Mouse (Mus musculus): ENCODE results near the gene Tedc2. TPM values are rescaled to one million over a fixed set of nuclear protein-coding genes. Genes with fewer than 3 reads are reported as not detected.

Tedc2 gene
- polyA plus RNA-seq, 1 experiment from 2014 or later = 14.7 TPM

- no peak overlapping the region for H3K4me2 ChIP-seq (replicated peaks)
- no peak overlapping the region for H3K27ac ChIP-seq (replicated peaks)
- H3K4me3 ChIP-seq = no peak overlapping the region
- peaks cover 5% of the 10 kb centered on the region for H3K4me1 ChIP-seq
- ATAC-seq (ENCODE audit: low FRiP score, low read depth) = no peak
- H3K9me3 ChIP-seq = no peaks in the 10 kb centered on the region
- WGBS = 75% methylated on average over 3 of the region's 3 CpGs
- no peaks in the 10 kb centered on the region for H3K36me3 ChIP-seq
- H3K9ac ChIP-seq (replicated peaks) = no peak overlapping the region
- no peaks in the 10 kb centered on the region for H3K27me3 ChIP-seq
Observed at GRCm38 (mm10) chr17:24174259-24174658, 46.4 kb downstream of the Tedc2 start.

GRCm38 (mm10) chr17:24173423-24173822 lies 47.2 kb downstream of the Tedc2 start:
- no peak for ATAC-seq (ENCODE audit: low FRiP score, low read depth)
- Histone ChIP-seq H3K4me1 (peaks cover 7% of the 10 kb centered on the region), H3K27me3 (no peaks in the 10 kb centered on the region), H3K36me3 (no peaks in the 10 kb centered on the region), H3K27ac (replicated peaks) (no peak overlapping the region), H3K9me3 (no peaks in the 10 kb centered on the region), H3K4me2 (replicated peaks) (no peak overlapping the region), H3K9ac (replicated peaks) (no peak overlapping the region), H3K4me3 (no peak overlapping the region)
- under 1% methylated on average over 3 of the region's 3 CpGs for WGBS

GRCm38 (mm10) chr17:24171738-24172137 lies 48.9 kb downstream of the Tedc2 start:
- WGBS = 83% methylated on average over 4 of the region's 4 CpGs
- Histone ChIP-seq H3K36me3 (peaks cover 7% of the 10 kb centered on the region), H3K27me3 (no peaks in the 10 kb centered on the region), H3K27ac (replicated peaks) (no peak overlapping the region), H3K9ac (replicated peaks) (0 out of 2 replicates have a peak overlapping the region, but pooled peaks have one; percentile 11), H3K4me1 (peaks cover 19% of the 10 kb centered on the region), H3K4me2 (replicated peaks) (no peak overlapping the region), H3K9me3 (no peaks in the 10 kb centered on the region), H3K4me3 (no peak overlapping the region)
- ATAC-seq (ENCODE audit: low FRiP score, low read depth) = no peak

- H3K4me3 ChIP-seq = no peak overlapping the region
- WGBS = 84% methylated on average over 5 of the region's 5 CpGs
- no peaks in the 10 kb centered on the region for H3K9me3 ChIP-seq
- no peaks in the 10 kb centered on the region for H3K27me3 ChIP-seq
- H3K9ac ChIP-seq (replicated peaks) = no peak overlapping the region
- ATAC-seq (ENCODE audit: low FRiP score, low read depth) = no peak
- peaks cover 19% of the 10 kb centered on the region for H3K4me1 ChIP-seq
- no peak overlapping the region for H3K27ac ChIP-seq (replicated peaks)
- peaks cover 12% of the 10 kb centered on the region for H3K36me3 ChIP-seq
- no peak overlapping the region for H3K4me2 ChIP-seq (replicated peaks)
Observed at GRCm38 (mm10) chr17:24170729-24171128, 49.9 kb downstream of the Tedc2 start.

GRCm38 (mm10) chr17:24170125-24170524 lies 50.5 kb downstream of the Tedc2 start:
- H3K4me3 ChIP-seq = peak overlapping the region; percentile 95
- no peaks in the 10 kb centered on the region for H3K9me3 ChIP-seq
- ATAC-seq (ENCODE audit: low FRiP score, low read depth) = no peak
- WGBS = 67% methylated on average over 3 of the region's 3 CpGs
- no peak overlapping the region for H3K27ac ChIP-seq (replicated peaks)
- peaks cover 15% of the 10 kb centered on the region for H3K36me3 ChIP-seq
- peak overlapping the region; percentile 94; the same call in 1 of the 2 replicates for H3K9ac ChIP-seq (replicated peaks)
- peaks cover 19% of the 10 kb centered on the region for H3K4me1 ChIP-seq
- H3K4me2 ChIP-seq (replicated peaks) = peak overlapping the region; percentile 89
- no peaks in the 10 kb centered on the region for H3K27me3 ChIP-seq

GRCm38 (mm10) chr17:24169317-24170065 lies 51.2 kb downstream of the Tedc2 start, which contains the start of gene Atp6v0c:
Gene Atp6v0c, minus strand, starts transcription at chr17:24169702.
- ATAC-seq (ENCODE audit: low FRiP score, low read depth) = peak; percentile 87
- Histone ChIP-seq H3K27me3 (no peaks in the 10 kb centered on the region), H3K4me1 (peaks cover 23% of the 10 kb centered on the region), H3K4me2 (replicated peaks) (peak within 1 kb of the TSS; percentile 89), H3K9ac (replicated peaks) (peak within 1 kb of the TSS; percentile 94), H3K36me3 (peaks cover 20% of the 10 kb centered on the region), H3K9me3 (no peaks in the 10 kb centered on the region), H3K27ac (replicated peaks) (peak within 1 kb of the TSS; percentile 97), H3K4me3 (peak within 1 kb of the TSS; percentile 95)
- under 1% methylated on average over 51 of the region's 58 CpGs for WGBS

DNA sequence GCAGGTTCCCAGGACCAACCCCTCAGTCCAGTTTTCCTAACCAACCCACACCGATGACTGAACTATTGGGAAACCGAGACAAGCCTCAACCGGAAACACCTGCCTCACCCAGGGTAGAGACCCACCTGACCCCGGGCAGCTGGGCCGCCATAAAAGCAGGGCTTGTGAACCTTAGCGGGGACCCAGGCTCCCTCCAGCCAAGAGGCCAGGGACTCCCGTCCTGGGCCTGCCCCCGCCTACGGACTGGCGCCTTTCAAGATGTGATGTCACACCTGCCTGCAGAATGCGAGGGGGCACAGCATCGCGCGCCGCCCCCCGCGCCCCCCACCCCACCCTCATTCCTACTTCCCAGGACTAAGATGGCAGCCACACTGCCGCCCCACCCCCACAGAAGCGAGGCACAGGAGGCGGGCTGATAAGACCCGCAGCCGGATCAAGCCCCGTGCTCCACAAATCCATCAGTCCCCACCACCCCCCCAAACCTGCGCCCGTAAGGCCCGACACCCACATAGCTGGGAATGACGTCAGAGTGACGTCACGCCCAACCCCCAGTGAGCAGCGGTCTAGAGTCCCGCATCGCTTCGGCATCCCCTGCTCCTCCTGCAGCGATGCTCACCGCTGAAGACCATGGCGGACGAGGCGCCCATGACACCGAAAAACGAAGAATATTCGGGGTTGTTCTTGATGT lies 51.9 kb downstream of the Tedc2 start:
- no peaks in the 10 kb centered on the region for H3K27me3 ChIP-seq
- H3K4me3 ChIP-seq = peak overlapping the region; percentile 95
- no peaks in the 10 kb centered on the region for H3K9me3 ChIP-seq
- H3K36me3 ChIP-seq = peaks cover 20% of the 10 kb centered on the region
- H3K27ac ChIP-seq (replicated peaks) = peak overlapping the region; percentile 97
- peak; percentile 64 for ATAC-seq (ENCODE audit: low FRiP score, low read depth)
- peaks cover 23% of the 10 kb centered on the region for H3K4me1 ChIP-seq
- under 1% methylated on average over 37 of the region's 41 CpGs for WGBS
- H3K4me2 ChIP-seq (replicated peaks) = peak overlapping the region; percentile 89
- H3K9ac ChIP-seq (replicated peaks) = peak overlapping the region; percentile 94

DNA sequence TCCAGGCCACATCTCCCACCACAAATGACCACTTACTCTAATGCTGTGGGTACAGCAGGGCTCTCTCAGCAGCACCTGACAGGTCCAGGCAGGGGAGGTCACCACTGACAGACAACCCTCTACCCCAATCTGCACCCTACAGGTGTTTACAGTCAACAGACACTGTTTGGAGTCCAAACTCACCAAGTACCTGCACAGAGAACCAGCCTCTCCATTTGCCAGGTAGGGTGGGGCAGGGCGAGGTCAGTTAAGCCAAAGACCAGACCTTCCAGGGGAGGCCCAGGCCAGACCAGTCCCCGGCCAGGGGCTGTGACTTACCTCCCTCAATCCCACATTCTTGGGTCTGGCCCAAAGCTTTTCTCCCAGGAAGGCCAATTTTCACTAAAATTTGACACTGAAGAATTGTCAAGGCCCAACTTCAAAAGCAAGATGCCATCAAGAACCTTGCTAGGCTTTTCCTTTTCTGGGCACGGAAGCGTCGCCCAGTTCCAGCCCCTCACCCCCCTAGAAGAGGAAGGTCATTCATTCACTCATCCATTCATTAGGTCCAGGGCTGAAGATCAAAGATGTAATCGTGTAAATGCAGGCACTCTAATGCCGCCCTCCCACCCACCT lies 52.7 kb downstream of the Tedc2 start:
- Histone ChIP-seq H3K9ac (replicated peaks) (peak overlapping the region; percentile 94), H3K4me1 (peaks cover 25% of the 10 kb centered on the region), H3K36me3 (peaks cover 20% of the 10 kb centered on the region), H3K4me3 (peak overlapping the region; percentile 95), H3K27ac (replicated peaks) (peak overlapping the region; percentile 97), H3K4me2 (replicated peaks) (peak overlapping the region; percentile 89), H3K9me3 (no peaks in the 10 kb centered on the region), H3K27me3 (no peaks in the 10 kb centered on the region)
- 62% methylated on average over 7 of the region's 7 CpGs for whole genome bisulfite sequencing
- no peak for ATAC-seq (ENCODE audit: low FRiP score, low read depth)

GRCm38 (mm10) chr17:24167120-24167519 lies 53.5 kb downstream of the Tedc2 start:
- Histone ChIP-seq H3K27ac (replicated peaks) (no peak overlapping the region), H3K4me3 (peak overlapping the region; percentile 95; the same call in 1 of the 2 replicates), H3K4me2 (replicated peaks) (no peak overlapping the region), H3K9me3 (no peaks in the 10 kb centered on the region), H3K27me3 (no peaks in the 10 kb centered on the region), H3K9ac (replicated peaks) (no peak overlapping the region), H3K36me3 (peaks cover 20% of the 10 kb centered on the region), H3K4me1 (peaks cover 34% of the 10 kb centered on the region)
- ATAC-seq (ENCODE audit: low FRiP score, low read depth) = no peak
- 91% methylated on average over 6 of the region's 6 CpGs for WGBS

Small RNAs within 50 kb of the gene (microRNA-seq; reads per million reads assigned to microRNA genes)
- 4.2 reads per million, percentile 16 among the genes with 10 or more reads in this experiment for gene Mir5134
- 2.8 reads per million, percentile 6 among the genes with 10 or more reads in this experiment for gene Mir6965

Other genes starting within 250 kb of the Tedc2 start
- not detected in 2 replicates for gene Prss30, start 240.3 kb downstream of the Tedc2 start, polyA plus RNA-seq (2016; fragmentation: Nextera tagmentation; extraction: Ambion mirVana)
- gene Prss22, start 222.8 kb downstream of the Tedc2 start, polyA plus RNA-seq (2016; fragmentation: Nextera tagmentation; extraction: Ambion mirVana) = 0.17 TPM in 1 of 2 replicates, not detected in the other
- gene Prss27, start 182.7 kb downstream of the Tedc2 start, polyA plus RNA-seq (2016; fragmentation: Nextera tagmentation; extraction: Ambion mirVana) = 0.19 and 0.37 TPM in 2 replicates
- 86.9 and 92.3 TPM in 2 replicates for gene Kctd5, start 147.4 kb downstream of the Tedc2 start, polyA plus RNA-seq (2016; fragmentation: Nextera tagmentation; extraction: Ambion mirVana)
- 53.5 and 56.2 TPM in 2 replicates for gene Pdpk1, start 69.9 kb downstream of the Tedc2 start, polyA plus RNA-seq (2016; fragmentation: Nextera tagmentation; extraction: Ambion mirVana)
- gene Amdhd2, start 57.1 kb downstream of the Tedc2 start, polyA plus RNA-seq (2016; fragmentation: Nextera tagmentation; extraction: Ambion mirVana) = 31.5 and 32.9 TPM in 2 replicates
- 512 and 518 TPM in 2 replicates for gene Atp6v0c, start 51.1 kb downstream of the Tedc2 start, polyA plus RNA-seq (2016; fragmentation: Nextera tagmentation; extraction: Ambion mirVana)
- 14.2 and 14.8 TPM in 2 replicates for gene Tbc1d24, start 15.3 kb downstream of the Tedc2 start, polyA plus RNA-seq (2016; fragmentation: Nextera tagmentation; extraction: Ambion mirVana)
- gene Ntn3, start 11.3 kb downstream of the Tedc2 start, polyA plus RNA-seq (2016; fragmentation: Nextera tagmentation; extraction: Ambion mirVana) = 6.9 and 7.0 TPM in 2 replicates
- 76.5 and 77.3 TPM in 2 replicates for gene Ccnf, start 30.6 kb upstream of the Tedc2 start, polyA plus RNA-seq (2016; fragmentation: Nextera tagmentation; extraction: Ambion mirVana)
- gene Abca17, start 130.2 kb upstream of the Tedc2 start, polyA plus RNA-seq (2016; fragmentation: Nextera tagmentation; extraction: Ambion mirVana) = 0.41 TPM in 1 of 2 replicates, not detected in the other
- 19.2 and 21.2 TPM in 2 replicates for gene Abca3, start 131.1 kb upstream of the Tedc2 start, polyA plus RNA-seq (2016; fragmentation: Nextera tagmentation; extraction: Ambion mirVana)
- 367 and 378 TPM in 2 replicates for gene Rnps1, start 193.7 kb upstream of the Tedc2 start, polyA plus RNA-seq (2016; fragmentation: Nextera tagmentation; extraction: Ambion mirVana)
- 53.7 and 68.0 TPM in 2 replicates for gene Eci1, start 205.8 kb upstream of the Tedc2 start, polyA plus RNA-seq (2016; fragmentation: Nextera tagmentation; extraction: Ambion mirVana)
- 5.3 and 5.5 TPM in 2 replicates for gene Dnase1l2, start 222.3 kb upstream of the Tedc2 start, polyA plus RNA-seq (2016; fragmentation: Nextera tagmentation; extraction: Ambion mirVana)
- gene E4f1, start 249.5 kb upstream of the Tedc2 start, polyA plus RNA-seq (2016; fragmentation: Nextera tagmentation; extraction: Ambion mirVana) = 36.5 and 41.9 TPM in 2 replicates
- gene Pgp, start 249.5 kb upstream of the Tedc2 start, polyA plus RNA-seq (2016; fragmentation: Nextera tagmentation; extraction: Ambion mirVana) = 60.0 TPM in 2 replicates